20 mouse cellular contexts compared by ENCODE assay signal in genomic region chr13:94384931-94385570, GRCm38 (mm10). TPM values are rescaled to one million over a fixed set of nuclear protein-coding genes. Genes with fewer than 3 reads are reported as not detected.
DNase-seq lines count a peak whose midpoint lies in the region; ATAC-seq and TF ChIP-seq lines count a peak whose summit lies in the region.
"Had no signal": no experiment of that assay in that cellular context is flagged by ENCODE, and none has a peak within 500 bp of the region (broad histone marks: within the 10 kb centered on the region; RNA-seq: fewer than 3 reads in every experiment).

No protein-coding gene starts in this region.

- 67% methylated on average over 3 of the region's 3 CpGs for WGBS in heart, embryonic 15.5 days
- 51% methylated on average over 3 of the region's 3 CpGs for WGBS in lung, postnatal 0 days
- 91% methylated on average over 3 of the region's 3 CpGs for WGBS in hindbrain, embryonic 16.5 days

- H3K9ac ChIP-seq in heart, embryonic 15.5 days: no peak overlapping the region
- no peak overlapping the region for H3K9ac ChIP-seq in lung, postnatal 0 days (replicated peaks; ENCODE audit: low read depth)
- no peak overlapping the region for H3K9ac ChIP-seq in hindbrain, embryonic 16.5 days (ENCODE audit: low read depth, low read length)
- H3K9ac ChIP-seq: liver, embryonic 15.5 days had no signal

- peaks cover 23% of the 10 kb centered on the region for H3K4me1 ChIP-seq in heart, embryonic 15.5 days (replicated peaks)
- peaks cover 3% of the 10 kb centered on the region; the same call in 1 of the 2 replicates for H3K4me1 ChIP-seq in lung, postnatal 0 days (ENCODE audit: insufficient read depth, low read depth, low read length)
- no peaks in the 10 kb centered on the region for H3K4me1 ChIP-seq in hindbrain, embryonic 16.5 days (ENCODE audit: control insufficient read depth, insufficient read depth, low read depth, low read length)

- no peaks in the 10 kb centered on the region for H3K9me3 ChIP-seq in heart, embryonic 15.5 days (replicated peaks)
- no peaks in the 10 kb centered on the region for H3K9me3 ChIP-seq in lung, postnatal 0 days (ENCODE audit: low read length)
- H3K9me3 ChIP-seq in hindbrain, embryonic 16.5 days (ENCODE audit: control insufficient read depth, low read length): no peaks in the 10 kb centered on the region
- H3K9me3 ChIP-seq: G1E; liver, embryonic 15.5 days; megakaryocyte, embryonic 14.5 days had no signal

- no peak overlapping the region for H3K4me2 ChIP-seq in heart, embryonic 15.5 days
- no peak overlapping the region for H3K4me2 ChIP-seq in lung, postnatal 0 days (replicated peaks; ENCODE audit: low read depth, low read length)
- H3K4me2 ChIP-seq in hindbrain, embryonic 16.5 days (ENCODE audit: low read length): no peak overlapping the region
- H3K4me2 ChIP-seq: liver, embryonic 15.5 days had no signal

- 0 out of 2 replicates have a peak, but pooled peaks have one; percentile 11 for TF ChIP-seq EP300 in lung, postnatal 0 days (IDR thresholded peaks at IDR 0.05)

- no peaks in the 10 kb centered on the region for H3K36me3 ChIP-seq in heart, embryonic 15.5 days
- H3K36me3 ChIP-seq in lung, postnatal 0 days (ENCODE audit: insufficient read depth, low read length): no peaks in the 10 kb centered on the region
- no peaks in the 10 kb centered on the region for H3K36me3 ChIP-seq in hindbrain, embryonic 16.5 days (ENCODE audit: control insufficient read depth, insufficient read depth, low read length)
- H3K36me3 ChIP-seq: liver, embryonic 15.5 days had no signal

- H3K4me3 ChIP-seq in heart, embryonic 15.5 days: no peak overlapping the region
- H3K4me3 ChIP-seq in lung, postnatal 0 days (ENCODE audit: low read depth, low read length): no peak overlapping the region
- H3K4me3 ChIP-seq in hindbrain, embryonic 16.5 days (ENCODE audit: low read length): no peak overlapping the region
- H3K4me3 ChIP-seq: liver, embryonic 15.5 days; megakaryocyte, embryonic 14.5 days had no signal

- no peaks in the 10 kb centered on the region for H3K27me3 ChIP-seq in heart, embryonic 15.5 days
- H3K27me3 ChIP-seq in lung, postnatal 0 days (replicated peaks; ENCODE audit: insufficient read depth, low read length): no peaks in the 10 kb centered on the region
- no peaks in the 10 kb centered on the region for H3K27me3 ChIP-seq in hindbrain, embryonic 16.5 days (replicated peaks; ENCODE audit: control insufficient read depth, insufficient read depth, low read length)
- H3K27me3 ChIP-seq: liver, embryonic 15.5 days; megakaryocyte, embryonic 14.5 days had no signal

- DNase-seq in heart, adult 8-10 months (ENCODE audit: low spot score): no peak
- peak; percentile 8 for DNase-seq in Muller cell, postnatal 12 days (ENCODE audit: inconsistent ontology term)
- peak; percentile 31 for DNase-seq in ZHBTc4 (ENCODE audit: low read depth, low spot score)
- peak; percentile 85 for DNase-seq in lung, postnatal 0 days (ENCODE audit: low spot score)
- DNase-seq in embryo, embryonic 11 days: no peak
- DNase-seq: adrenal gland, postnatal 10 days; cerebellum, adult 8-10 months; gastrocnemius, postnatal 10 days; heart, postnatal 4 days; kidney, adult 11 months; kidney, postnatal 14 days; thymus, postnatal 25 days had no signal

- no peak for ATAC-seq in heart, embryonic 15.5 days (replicated peaks; ENCODE audit: insufficient number of reproducible peaks, insufficient read depth, low FRiP score, low read depth)
- ATAC-seq in lung, postnatal 0 days: peak; percentile 91
- no peak for ATAC-seq in hindbrain, embryonic 16.5 days
- ATAC-seq: forebrain, embryonic 14.5 days; hindbrain, postnatal 0 days; midbrain, embryonic 16.5 days had no signal

- peak overlapping the region; percentile 6 for H3K27ac ChIP-seq in heart, embryonic 15.5 days
- H3K27ac ChIP-seq in lung, postnatal 0 days (ENCODE audit: low read length): peak overlapping the region; percentile 22
- no peak overlapping the region for H3K27ac ChIP-seq in hindbrain, embryonic 16.5 days (ENCODE audit: low read depth, low read length)
- H3K27ac ChIP-seq: hindbrain, postnatal 0 days; liver, embryonic 15.5 days had no signal

- no peak for TF ChIP-seq CTCF in lung, postnatal 0 days (IDR thresholded peaks at IDR 0.05)

RNA-seq across cellular contexts. Expression of gene Ap3b1, which starts 26.3 kb away (rescaled TPM):
- polyA plus RNA-seq in heart, embryonic 15.5 days (2015; fragmentation: Nextera tagmentation; extraction: Ambion mirVana): 29.1 and 33.0 TPM in 2 replicates
- 10 to 100 TPM; 24.8 to 30.2 (median 27.5) TPM for total RNA-seq in heart, adult 8-10 months (2022)
- polyA plus RNA-seq in lung, postnatal 0 days (2015; fragmentation: Nextera tagmentation; extraction: Ambion mirVana): 26.1 and 33.4 TPM in 2 replicates
- polyA plus RNA-seq in hindbrain, embryonic 16.5 days (2015; fragmentation: Nextera tagmentation; extraction: Ambion mirVana): 27.9 and 28.4 TPM in 2 replicates

Comparison
In these comparisons a context has a peak if more than half of its experiments do, and no peak if none do; other contexts are left out.
1. DNase-seq: peak in Muller cell, postnatal 12 days (single experiment), ZHBTc4 (single experiment) and lung, postnatal 0 days (single experiment); none in heart, adult 8-10 months (single experiment) and embryo, embryonic 11 days (single experiment).